In genomic region chr10:117224102-117224990, GRCm38 (mm10) we compare ENCODE assay signal across 8 mouse cellular contexts. TPM values are rescaled to one million over a fixed set of nuclear protein-coding genes. Genes with fewer than 3 reads are reported as not detected.
A peak's percentile ranks its signal among the peaks of the same experiment; 100 is the strongest.
DNase-seq lines count a peak whose midpoint lies in the region; ATAC-seq and TF ChIP-seq lines count a peak whose summit lies in the region.

Gene Yeats4 (minus strand): TSS chr10:117224507.

- H3K4me1 ChIP-seq in bone marrow macrophage, adult 2 months (ENCODE audit: control insufficient read depth, insufficient read depth, low read length): peaks cover 24% of the 10 kb centered on the region
- H3K4me1 ChIP-seq in embryonic fibroblast, embryonic 13.5 days (ENCODE audit: control insufficient read depth, insufficient read depth, low read length): 0 out of 2 replicates have a peak, but pooled peaks cover 3% of the 10 kb centered on the region
- peaks cover 20% of the 10 kb centered on the region for H3K4me1 ChIP-seq in heart, embryonic 10.5 days
- H3K4me1 ChIP-seq in kidney, embryonic 15.5 days: peaks cover 18% of the 10 kb centered on the region

- H3K27ac ChIP-seq in bone marrow macrophage, adult 2 months (ENCODE audit: insufficient read depth, low read depth, low read length): peak within 1 kb of the TSS; percentile 86
- H3K27ac ChIP-seq in embryonic fibroblast, embryonic 13.5 days (ENCODE audit: insufficient read depth, low read length): peak within 1 kb of the TSS; percentile 87
- H3K27ac ChIP-seq in heart, embryonic 10.5 days: peak within 1 kb of the TSS; percentile 100
- peak within 1 kb of the TSS; percentile 100 for H3K27ac ChIP-seq in kidney, embryonic 15.5 days

- no peaks in the 10 kb centered on the region for H3K9me3 ChIP-seq in heart, embryonic 10.5 days
- H3K9me3 ChIP-seq in kidney, embryonic 15.5 days (replicated peaks): no peaks in the 10 kb centered on the region

- peak within 1 kb of the TSS; percentile 87 for H3K4me2 ChIP-seq in kidney, embryonic 15.5 days

- peak within 1 kb of the TSS; percentile 93 for H3K9ac ChIP-seq in kidney, embryonic 15.5 days

- DNase-seq in A20 (ENCODE audit: low read depth, low spot score) (peak; percentile 98), liver (peak; percentile 96)
- peak; percentile 96 for DNase-seq in heart, embryonic 10.5 days (ENCODE audit: low spot score)
- peak; percentile 94 to 99 for DNase-seq in spleen, postnatal 4 days (ENCODE audit: low spot score in 2 of 2)

- peak; percentile 55; the same call in 1 of the 2 replicates for TF ChIP-seq POLR2A in bone marrow macrophage, adult 2 months (IDR thresholded peaks at IDR 0.05; ENCODE audit: borderline replicate concordance, low read depth, low read length)
- TF ChIP-seq POLR2A in embryonic fibroblast, embryonic 13.5 days (IDR thresholded peaks at IDR 0.05; ENCODE audit: low read depth, low read length): peak; percentile 82

- H3K27me3 ChIP-seq in heart, embryonic 10.5 days (ENCODE audit: insufficient read depth, poor library complexity, severe bottlenecking): no peaks in the 10 kb centered on the region
- H3K27me3 ChIP-seq in kidney, embryonic 15.5 days: no peaks in the 10 kb centered on the region

- no peak for TF ChIP-seq CTCF in bone marrow macrophage, adult 2 months (IDR thresholded peaks at IDR 0.05; ENCODE audit: low read depth, low read length)
- no peak for TF ChIP-seq CTCF in embryonic fibroblast, embryonic 13.5 days (IDR thresholded peaks at IDR 0.05; ENCODE audit: borderline replicate concordance, insufficient read depth, low read length)

- H3K36me3 ChIP-seq in heart, embryonic 10.5 days: peaks cover 35% of the 10 kb centered on the region
- H3K36me3 ChIP-seq in kidney, embryonic 15.5 days: peaks cover 37% of the 10 kb centered on the region

- peak within 1 kb of the TSS; percentile 80 for H3K4me3 ChIP-seq in bone marrow macrophage, adult 2 months (ENCODE audit: insufficient read depth, low read length)
- peak within 1 kb of the TSS; percentile 88 for H3K4me3 ChIP-seq in embryonic fibroblast, embryonic 13.5 days (ENCODE audit: insufficient read depth, low read length)
- H3K4me3 ChIP-seq in heart, embryonic 10.5 days: peak within 1 kb of the TSS; percentile 91
- H3K4me3 ChIP-seq in kidney, embryonic 15.5 days (replicated peaks): peak within 1 kb of the TSS; percentile 78

- 1% methylated on average over 63 of the region's 63 CpGs for WGBS in heart, embryonic 10.5 days
- WGBS in kidney, embryonic 15.5 days: under 1% methylated on average over 63 of the region's 63 CpGs

- ATAC-seq in kidney, embryonic 15.5 days (replicated peaks; ENCODE audit: low FRiP score): peak; percentile 97
- ATAC-seq in monocyte, adult 5-6 weeks (replicated peaks; ENCODE audit: insufficient number of reproducible peaks, low FRiP score, low TSS enrichment, poor library complexity, severe bottlenecking): peak; percentile 72

RNA-seq across cellular contexts. Expression of gene Yeats4, which starts in this region (rescaled TPM):
- 61.0 and 64.0 TPM in 2 replicates for polyA plus RNA-seq in bone marrow macrophage, adult 2 months (2012; ENCODE audit: insufficient read depth, insufficient read length, missing spikeins)
- polyA plus RNA-seq in embryonic fibroblast, embryonic 13.5 days (2011; ENCODE audit: insufficient read length, low read depth, missing spikeins): 37.9 and 44.6 TPM in 2 replicates
- 63.4 and 76.6 TPM in 2 replicates for polyA plus RNA-seq in heart, embryonic 10.5 days (2016; fragmentation: Nextera tagmentation; extraction: Ambion mirVana)
- polyA plus RNA-seq in kidney, embryonic 15.5 days (2015; fragmentation: Nextera tagmentation; extraction: Ambion mirVana): 68.6 and 71.1 TPM in 2 replicates
- total RNA-seq in monocyte, adult 5-6 weeks (2017): 75.3 to 119 TPM (median 109 TPM) in 3 replicates

Comparison
In these comparisons a context has a peak if more than half of its experiments do, and no peak if none do; other contexts are left out.
1. Peak in every context shown above with its lines: DNase-seq, ATAC-seq, H3K4me3 ChIP-seq and H3K27ac ChIP-seq.